Mouse (Mus musculus): ENCODE results near the gene Btf3. TPM values are rescaled to one million over a fixed set of nuclear protein-coding genes. Genes with fewer than 3 reads are reported as not detected.

Gene Btf3
- polyA plus RNA-seq, 1 experiment = 484 TPM

- 91% methylated on average over 9 of the region's 9 CpGs for WGBS
- Histone ChIP-seq H3K27ac (ENCODE audit: control insufficient read depth, insufficient read depth, low read depth, low read length, poor library complexity) (no peak overlapping the region), H3K4me3 (replicated peaks; ENCODE audit: control insufficient read depth, low read depth, low read length) (no peak overlapping the region), H3K4me1 (ENCODE audit: control insufficient read depth, insufficient read depth, low read length) (no peaks in the 10 kb centered on the region)
- TF ChIP-seq POLR2A (IDR thresholded peaks at IDR 0.05; ENCODE audit: borderline replicate concordance, control insufficient read depth, low read depth, low read length) (no peak), CTCF (IDR thresholded peaks at IDR 0.05; ENCODE audit: control insufficient read depth, insufficient read depth, low read length) (no peak)
Measured at GRCm38 (mm10) chr13:98305257-98305656, 11.5 kb downstream of the Btf3 start.

- no peaks in the 10 kb centered on the region for H3K4me1 ChIP-seq (ENCODE audit: control insufficient read depth, insufficient read depth, low read length)
- no peak overlapping the region for H3K27ac ChIP-seq (ENCODE audit: control insufficient read depth, insufficient read depth, low read depth, low read length, poor library complexity)
- TF ChIP-seq POLR2A (IDR thresholded peaks at IDR 0.05; ENCODE audit: borderline replicate concordance, control insufficient read depth, low read depth, low read length) (no peak), CTCF (IDR thresholded peaks at IDR 0.05; ENCODE audit: control insufficient read depth, insufficient read depth, low read length) (peak; percentile 82)
- H3K4me3 ChIP-seq (replicated peaks; ENCODE audit: control insufficient read depth, low read depth, low read length) = no peak overlapping the region
- 55% methylated on average over 21 of the region's 21 CpGs for WGBS
Measured at GRCm38 (mm10) chr13:98298833-98299758, 17.7 kb downstream of the Btf3 start.

GRCm38 (mm10) chr13:98297883-98298482 lies 18.8 kb downstream of the Btf3 start:
- no peak for TF ChIP-seq CTCF (IDR thresholded peaks at IDR 0.05; ENCODE audit: control insufficient read depth, insufficient read depth, low read length)
- no peak for TF ChIP-seq POLR2A (IDR thresholded peaks at IDR 0.05; ENCODE audit: borderline replicate concordance, control insufficient read depth, low read depth, low read length)
- Histone ChIP-seq H3K4me1 (ENCODE audit: control insufficient read depth, insufficient read depth, low read length) (no peaks in the 10 kb centered on the region), H3K4me3 (replicated peaks; ENCODE audit: control insufficient read depth, low read depth, low read length) (no peak overlapping the region), H3K27ac (ENCODE audit: control insufficient read depth, insufficient read depth, low read depth, low read length, poor library complexity) (no peak overlapping the region)
- WGBS = 86% methylated on average over 6 of the region's 6 CpGs

- H3K27ac ChIP-seq (ENCODE audit: control insufficient read depth, insufficient read depth, low read depth, low read length, poor library complexity) = no peak overlapping the region
- WGBS = 59% methylated on average over 5 of the region's 5 CpGs
- H3K4me3 ChIP-seq (replicated peaks; ENCODE audit: control insufficient read depth, low read depth, low read length) = no peak overlapping the region
- TF ChIP-seq POLR2A (IDR thresholded peaks at IDR 0.05; ENCODE audit: borderline replicate concordance, control insufficient read depth, low read depth, low read length) (no peak), CTCF (IDR thresholded peaks at IDR 0.05; ENCODE audit: control insufficient read depth, insufficient read depth, low read length) (no peak)
- H3K4me1 ChIP-seq (ENCODE audit: control insufficient read depth, insufficient read depth, low read length) = no peaks in the 10 kb centered on the region
Measured at GRCm38 (mm10) chr13:98296072-98296471, 20.7 kb downstream of the Btf3 start.

- no peaks in the 10 kb centered on the region for H3K4me1 ChIP-seq (ENCODE audit: control insufficient read depth, insufficient read depth, low read length)
- 81% methylated on average over 8 of the region's 8 CpGs for WGBS
- H3K27ac ChIP-seq (ENCODE audit: control insufficient read depth, insufficient read depth, low read depth, low read length, poor library complexity) = no peak overlapping the region
- H3K4me3 ChIP-seq (replicated peaks; ENCODE audit: control insufficient read depth, low read depth, low read length) = no peak overlapping the region
- TF ChIP-seq POLR2A (IDR thresholded peaks at IDR 0.05; ENCODE audit: borderline replicate concordance, control insufficient read depth, low read depth, low read length) = no peak
- no peak for TF ChIP-seq CTCF (IDR thresholded peaks at IDR 0.05; ENCODE audit: control insufficient read depth, insufficient read depth, low read length)
Measured at GRCm38 (mm10) chr13:98291712-98292111, 25.1 kb downstream of the Btf3 start.

- H3K27ac ChIP-seq (ENCODE audit: control insufficient read depth, insufficient read depth, low read depth, low read length, poor library complexity) = no peak overlapping the region
- no peaks in the 10 kb centered on the region for H3K4me1 ChIP-seq (ENCODE audit: control insufficient read depth, insufficient read depth, low read length)
- no peak overlapping the region for H3K4me3 ChIP-seq (replicated peaks; ENCODE audit: control insufficient read depth, low read depth, low read length)
- WGBS = 37% methylated on average over 2 of the region's 2 CpGs
- TF ChIP-seq POLR2A (IDR thresholded peaks at IDR 0.05; ENCODE audit: borderline replicate concordance, control insufficient read depth, low read depth, low read length) = no peak
- TF ChIP-seq CTCF (IDR thresholded peaks at IDR 0.05; ENCODE audit: control insufficient read depth, insufficient read depth, low read length) = no peak
Measured at GRCm38 (mm10) chr13:98290719-98291118, 26.1 kb downstream of the Btf3 start.

GRCm38 (mm10) chr13:98280990-98281650 lies 35.7 kb downstream of the Btf3 start:
- H3K27ac ChIP-seq (ENCODE audit: control insufficient read depth, insufficient read depth, low read depth, low read length, poor library complexity) = no peak overlapping the region
- no peaks in the 10 kb centered on the region for H3K4me1 ChIP-seq (ENCODE audit: control insufficient read depth, insufficient read depth, low read length)
- TF ChIP-seq POLR2A (IDR thresholded peaks at IDR 0.05; ENCODE audit: borderline replicate concordance, control insufficient read depth, low read depth, low read length) = no peak
- no peak overlapping the region for H3K4me3 ChIP-seq (replicated peaks; ENCODE audit: control insufficient read depth, low read depth, low read length)
- WGBS = 55% methylated on average over 12 of the region's 12 CpGs

- Histone ChIP-seq H3K4me3 (replicated peaks; ENCODE audit: control insufficient read depth, low read depth, low read length) (no peak within 1 kb of the TSS), H3K4me1 (ENCODE audit: control insufficient read depth, insufficient read depth, low read length) (no peaks in the 10 kb centered on the region), H3K27ac (ENCODE audit: control insufficient read depth, insufficient read depth, low read depth, low read length, poor library complexity) (no peak within 1 kb of the TSS)
- no peak for TF ChIP-seq POLR2A (IDR thresholded peaks at IDR 0.05; ENCODE audit: borderline replicate concordance, control insufficient read depth, low read depth, low read length)
- WGBS = 81% methylated on average over 5 of the region's 5 CpGs
Measured at GRCm38 (mm10) chr13:98279686-98280085, 37.1 kb downstream of the Btf3 start, which contains the start of gene Gm21976. Gene Gm21976 (plus strand): TSS chr13:98279887.
